Mouse (Mus musculus): ENCODE measurements around the gene Mrto4. TPM values are rescaled to one million over a fixed set of nuclear protein-coding genes. Genes with fewer than 3 reads are reported as not detected.
"Not testable (repeated sequence)": the region's sequence is repeated elsewhere in the genome, so short reads cannot be mapped to it uniquely, and the experiment has no call there.

Mrto4 gene
- polyA plus RNA-seq (2015; fragmentation: Nextera tagmentation; extraction: Ambion mirVana), result 36.6 and 39.0 TPM in 2 replicates

GRCm38 (mm10) chr4:139351931-139352711 lies at the start of gene Mrto4, which contains the start of the genes Emc1 and Ubr4:
TSS of gene Mrto4 (minus strand) at chr4:139352576.
TSS of gene Emc1 (plus strand) at chr4:139352587.
TSS of gene Ubr4 (plus strand) at chr4:139352609.
- peak within 1 kb of the TSS; percentile 97 for H3K27ac ChIP-seq (ENCODE audit: low read depth, low read length)
- WGBS, result under 1% methylated on average over 64 of the region's 64 CpGs
- peak within 1 kb of the TSS; percentile 73 for H3K4me2 ChIP-seq (replicated peaks; ENCODE audit: low read depth)
- H3K4me3 ChIP-seq (ENCODE audit: low read depth, low read length), result peak within 1 kb of the TSS; percentile 68
- TF ChIP-seq CTCF (IDR thresholded peaks at IDR 0.05; ENCODE audit: low read depth), result no peak
- no peaks in the 10 kb centered on the region for H3K9me3 ChIP-seq (ENCODE audit: control insufficient read depth)
- H3K27me3 ChIP-seq (replicated peaks; ENCODE audit: control insufficient read depth, insufficient read depth, low read length), result no peaks in the 10 kb centered on the region
- peak within 1 kb of the TSS; percentile 85 for H3K9ac ChIP-seq (ENCODE audit: low read depth, low read length)
- peak; percentile 92 for ATAC-seq
- 0 out of 2 replicates have a peak, but pooled peaks cover 7% of the 10 kb centered on the region for H3K4me1 ChIP-seq (replicated peaks; ENCODE audit: control insufficient read depth, insufficient read depth, low read length)
- peaks cover 41% of the 10 kb centered on the region for H3K36me3 ChIP-seq (ENCODE audit: control insufficient read depth, insufficient read depth)

GRCm38 (mm10) chr4:139400487-139400886 lies 48.1 kb upstream of the Mrto4 start:
- TF ChIP-seq CTCF (IDR thresholded peaks at IDR 0.05; ENCODE audit: low read depth), result no peak
- Histone ChIP-seq H3K9me3 (ENCODE audit: control insufficient read depth) (no peaks in the 10 kb centered on the region), H3K27ac (ENCODE audit: low read depth, low read length) (no peak overlapping the region; the same call in 1 of the 2 replicates), H3K36me3 (ENCODE audit: control insufficient read depth, insufficient read depth) (peaks cover 92% of the 10 kb centered on the region), H3K4me3 (ENCODE audit: low read depth, low read length) (no peak overlapping the region), H3K27me3 (replicated peaks; ENCODE audit: control insufficient read depth, insufficient read depth, low read length) (no peaks in the 10 kb centered on the region), H3K9ac (ENCODE audit: low read depth, low read length) (no peak overlapping the region), H3K4me2 (replicated peaks; ENCODE audit: low read depth) (no peak overlapping the region), H3K4me1 (replicated peaks; ENCODE audit: control insufficient read depth, insufficient read depth, low read length) (no peaks in the 10 kb centered on the region)
- no peak for ATAC-seq
- whole genome bisulfite sequencing, result 82% methylated on average over 5 of the region's 5 CpGs

GRCm38 (mm10) chr4:139395431-139395830 lies 43.1 kb upstream of the Mrto4 start:
- no peaks in the 10 kb centered on the region for H3K9me3 ChIP-seq (ENCODE audit: control insufficient read depth)
- H3K36me3 ChIP-seq (ENCODE audit: control insufficient read depth, insufficient read depth), result peaks cover 91% of the 10 kb centered on the region
- no peak for ATAC-seq
- no peak overlapping the region for H3K27ac ChIP-seq (ENCODE audit: low read depth, low read length)
- H3K27me3 ChIP-seq (replicated peaks; ENCODE audit: control insufficient read depth, insufficient read depth, low read length), result no peaks in the 10 kb centered on the region
- H3K4me1 ChIP-seq (replicated peaks; ENCODE audit: control insufficient read depth, insufficient read depth, low read length), result no peaks in the 10 kb centered on the region
- H3K9ac ChIP-seq (ENCODE audit: low read depth, low read length), result no peak overlapping the region
- WGBS, result 17% methylated on average over 2 of the region's 2 CpGs
- no peak for TF ChIP-seq CTCF (IDR thresholded peaks at IDR 0.05; ENCODE audit: low read depth)
- H3K4me2 ChIP-seq (replicated peaks; ENCODE audit: low read depth), result no peak overlapping the region
- no peak overlapping the region for H3K4me3 ChIP-seq (ENCODE audit: low read depth, low read length)

- Histone ChIP-seq H3K4me1 (replicated peaks; ENCODE audit: control insufficient read depth, insufficient read depth, low read length) (0 out of 2 replicates have a peak, but pooled peaks cover 2% of the 10 kb centered on the region), H3K4me3 (ENCODE audit: low read depth, low read length) (no peak overlapping the region), H3K36me3 (ENCODE audit: control insufficient read depth, insufficient read depth) (peaks cover 52% of the 10 kb centered on the region), H3K27me3 (replicated peaks; ENCODE audit: control insufficient read depth, insufficient read depth, low read length) (no peaks in the 10 kb centered on the region), H3K27ac (ENCODE audit: low read depth, low read length) (no peak overlapping the region), H3K9me3 (ENCODE audit: control insufficient read depth) (no peaks in the 10 kb centered on the region), H3K4me2 (replicated peaks; ENCODE audit: low read depth) (no peak overlapping the region), H3K9ac (ENCODE audit: low read depth, low read length) (no peak overlapping the region)
- ATAC-seq, result no peak
- 70% methylated on average over 4 of the region's 4 CpGs for WGBS
- no peak for TF ChIP-seq CTCF (IDR thresholded peaks at IDR 0.05; ENCODE audit: low read depth)
Measured at GRCm38 (mm10) chr4:139389557-139389956, 37.2 kb upstream of the Mrto4 start.

GRCm38 (mm10) chr4:139386869-139387319 lies 34.5 kb upstream of the Mrto4 start:
- Histone ChIP-seq H3K4me1 (replicated peaks; ENCODE audit: control insufficient read depth, insufficient read depth, low read length) (0 out of 2 replicates have a peak, but pooled peaks cover 2% of the 10 kb centered on the region), H3K9me3 (ENCODE audit: control insufficient read depth) (no peaks in the 10 kb centered on the region), H3K4me2 (replicated peaks; ENCODE audit: low read depth) (peak overlapping the region; percentile 7; the same call in 1 of the 2 replicates), H3K4me3 (ENCODE audit: low read depth, low read length) (no peak overlapping the region), H3K36me3 (ENCODE audit: control insufficient read depth, insufficient read depth) (peaks cover 28% of the 10 kb centered on the region; the same call in 1 of the 2 replicates), H3K9ac (ENCODE audit: low read depth, low read length) (no peak overlapping the region), H3K27ac (ENCODE audit: low read depth, low read length) (no peak overlapping the region), H3K27me3 (replicated peaks; ENCODE audit: control insufficient read depth, insufficient read depth, low read length) (no peaks in the 10 kb centered on the region)
- peak; percentile 33; the same call in 1 of the 2 replicates for TF ChIP-seq CTCF (IDR thresholded peaks at IDR 0.05; ENCODE audit: low read depth)
- ATAC-seq, result peak; percentile 46
- 16% methylated on average over 6 of the region's 6 CpGs for WGBS

GRCm38 (mm10) chr4:139385841-139386240 lies 33.5 kb upstream of the Mrto4 start:
- H3K27ac ChIP-seq (ENCODE audit: low read depth, low read length); H3K9me3 ChIP-seq (ENCODE audit: control insufficient read depth): not testable (repeated sequence)
- 82% methylated on average over 5 of the region's 5 CpGs for WGBS

More at GRCm38 (mm10) chr4:139385841-139386240, 33.5 kb upstream of the Mrto4 start:
- H3K36me3 ChIP-seq (ENCODE audit: control insufficient read depth, insufficient read depth), result peaks cover 17% of the 10 kb centered on the region; the same call in 1 of the 2 replicates
- not testable (repeated sequence) for ATAC-seq; H3K9ac ChIP-seq (ENCODE audit: low read depth, low read length); H3K4me2 ChIP-seq (replicated peaks; ENCODE audit: low read depth); H3K27me3 ChIP-seq (replicated peaks; ENCODE audit: control insufficient read depth, insufficient read depth, low read length); H3K4me1 ChIP-seq (replicated peaks; ENCODE audit: control insufficient read depth, insufficient read depth, low read length); H3K4me3 ChIP-seq (ENCODE audit: low read depth, low read length)

Data from intestine, postnatal 0 days (tissue).